Mouse (Mus musculus): Measurements from ENCODE around the gene Vill.

The Vill gene

DNA sequence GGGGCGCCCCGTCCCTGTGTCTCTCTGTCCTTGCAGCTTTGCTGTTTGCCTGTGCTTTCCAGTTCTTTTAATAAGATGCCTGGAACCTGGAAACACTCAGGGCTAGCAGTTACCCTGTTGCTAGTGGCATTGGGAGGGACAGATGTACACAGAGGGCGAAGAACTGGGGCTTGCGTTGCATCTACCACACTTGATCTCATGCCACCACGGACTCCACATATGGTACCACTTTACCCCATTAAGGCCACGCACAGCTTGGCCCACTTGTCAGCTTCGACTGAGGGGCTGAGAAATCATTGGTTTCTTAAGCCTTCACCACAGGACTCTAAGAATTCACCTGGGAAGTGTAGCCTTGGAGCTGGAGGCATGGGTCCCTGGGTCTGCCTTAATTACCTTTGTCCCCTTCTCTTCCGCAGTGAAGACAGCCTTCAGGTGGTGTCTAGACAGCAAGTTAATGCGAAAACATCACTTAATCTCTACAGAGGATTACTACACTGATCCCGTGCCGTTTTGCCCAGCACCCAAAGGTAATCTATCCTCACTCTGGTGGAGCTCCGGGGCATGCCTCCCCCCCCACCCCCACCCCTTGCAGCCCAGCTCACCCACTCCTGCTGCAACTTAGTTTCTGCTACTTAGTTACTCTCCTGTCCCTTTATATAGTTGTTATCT lies 57.2 kb downstream of the Vill start:
- 74% methylated on average over 12 of the region's 12 CpGs for WGBS

DNA sequence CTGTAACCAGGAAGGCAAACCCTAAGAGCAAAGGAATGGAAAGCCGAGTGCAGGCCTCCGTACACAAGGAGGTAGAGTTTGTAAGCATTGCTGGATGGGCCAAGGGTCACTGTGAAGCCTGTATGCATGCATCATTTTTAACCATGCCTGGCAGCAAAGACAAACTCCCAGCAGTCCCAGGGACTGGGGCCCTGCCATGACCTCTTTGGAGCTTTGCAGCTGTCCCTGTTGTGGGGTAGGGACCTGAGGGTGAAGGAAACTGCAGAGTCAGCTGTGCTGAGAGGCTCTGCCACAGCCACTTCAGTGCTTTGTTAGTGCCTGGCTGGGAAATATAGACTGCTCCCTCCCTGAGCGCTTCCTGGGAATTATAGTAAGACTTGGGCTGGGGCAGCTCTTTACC lies 58.1 kb downstream of the Vill start:
- 68% methylated on average over 3 of the region's 3 CpGs for WGBS

DNA sequence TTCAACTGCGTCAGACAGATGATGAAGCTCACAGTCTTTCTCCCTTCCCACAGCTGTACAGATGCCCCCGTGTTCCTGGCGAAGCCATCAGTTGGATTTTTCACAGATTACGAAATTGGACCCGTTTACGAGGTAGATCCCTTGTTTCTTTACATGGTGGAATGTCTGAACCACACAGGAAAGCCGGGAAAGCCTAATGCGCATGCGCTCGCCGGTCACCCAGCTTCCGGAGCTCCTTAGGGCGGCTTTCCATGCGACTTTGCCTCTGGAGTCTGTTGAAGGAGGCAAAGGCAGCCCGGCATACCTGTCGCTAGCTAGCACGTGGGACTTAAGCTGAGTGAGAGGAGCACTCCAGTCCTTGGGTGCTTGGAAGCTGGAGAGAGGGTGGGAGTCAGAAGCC lies 62.3 kb downstream of the Vill start:
- WGBS: 91% methylated on average over 17 of the region's 17 CpGs

DNA sequence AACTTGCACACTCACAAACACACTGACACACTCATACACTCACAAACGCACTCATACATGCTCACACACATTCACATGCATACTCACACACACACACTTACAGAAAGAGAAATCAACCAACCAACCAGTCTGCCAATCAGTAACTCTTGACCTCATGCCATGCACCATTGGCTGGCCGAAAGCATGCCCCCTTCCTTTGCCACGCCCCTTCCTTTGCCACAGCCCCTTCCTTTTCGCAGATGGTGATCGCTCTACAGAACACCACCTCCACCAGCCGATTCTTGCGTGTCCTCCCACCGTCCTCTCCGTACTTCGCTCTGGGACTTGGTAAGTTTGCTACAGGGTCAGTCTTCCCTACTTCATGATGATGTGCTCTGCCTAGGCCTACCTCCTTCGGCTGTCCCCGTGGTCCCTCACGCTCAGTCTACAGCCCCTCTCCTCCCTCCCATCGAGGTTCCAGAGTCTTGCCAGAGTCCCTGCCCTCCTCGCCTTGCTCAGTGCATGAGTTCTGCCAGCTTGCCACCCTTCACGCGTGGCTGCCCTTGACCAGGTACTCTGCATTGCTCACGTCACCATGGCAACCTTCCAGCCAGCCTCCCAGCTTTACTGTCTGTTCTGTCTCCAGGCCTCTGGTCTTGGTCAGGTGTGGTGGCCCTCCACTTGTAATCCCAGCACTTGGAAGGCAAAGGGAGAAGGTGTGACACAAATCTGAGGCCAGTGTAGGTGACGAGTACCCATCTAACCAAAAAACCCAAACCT lies 67.0 kb downstream of the Vill start:
- WGBS: 86% methylated on average over 19 of the region's 19 CpGs

DNA sequence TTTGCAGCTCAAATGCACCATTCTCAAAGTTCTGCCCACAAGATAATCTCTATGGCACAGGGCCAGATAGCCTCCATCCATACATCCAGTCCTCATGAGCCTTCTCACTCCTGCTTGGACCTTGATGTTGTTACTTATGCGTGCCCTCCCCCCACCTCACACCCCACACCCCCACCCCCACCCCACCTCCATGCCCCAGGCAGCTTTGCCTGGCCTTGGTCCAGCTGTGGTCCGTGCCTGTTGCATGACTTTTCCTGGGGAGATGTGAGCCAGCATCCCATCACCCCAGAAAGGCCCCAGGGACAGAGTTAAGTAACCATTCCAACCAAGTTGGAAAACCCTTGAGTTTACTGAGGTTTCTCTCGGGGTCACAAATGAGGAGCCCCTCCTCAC lies 67.6 kb downstream of the Vill start:
- 85% methylated on average over 3 of the region's 3 CpGs for WGBS

All from cerebral cortex, adult 2 months (tissue).